Mouse (Mus musculus): ENCODE measurements at regions not wholly inside any gene's neighbourhood (a gene's known extent, or its start where the extent isn't known, plus 50 kb on each side); places are given as distances from the start of the nearest gene placed in this dataset.

GRCm38 (mm10) chr1:143918949-143919348, 85.0 kb downstream of the Rgs2 start:
- Histone ChIP-seq H3K4me2 (ENCODE audit: low read depth, low read length) (no peak overlapping the region), H3K27me3 (ENCODE audit: control insufficient read depth, insufficient read depth, low read length) (no peaks in the 10 kb centered on the region), H3K9me3 (replicated peaks; ENCODE audit: control insufficient read depth, low read length) (no peaks in the 10 kb centered on the region), H3K4me3 (ENCODE audit: low read depth, low read length) (no peak overlapping the region), H3K9ac (replicated peaks; ENCODE audit: low read length) (no peak overlapping the region), H3K27ac (replicated peaks; ENCODE audit: low read depth, low read length) (no peak overlapping the region), H3K36me3 (replicated peaks; ENCODE audit: control insufficient read depth, insufficient read depth, low read depth, low read length) (no peaks in the 10 kb centered on the region), H3K4me1 (ENCODE audit: control insufficient read depth, insufficient read depth, low read length) (no peaks in the 10 kb centered on the region)
- DNase-seq (ENCODE audit: low spot score) = no peak
- 80% methylated on average over 5 of the region's 5 CpGs for WGBS
- no peak for ATAC-seq (replicated peaks; ENCODE audit: insufficient number of reproducible peaks, low FRiP score, low TSS enrichment, low read depth)

DNA sequence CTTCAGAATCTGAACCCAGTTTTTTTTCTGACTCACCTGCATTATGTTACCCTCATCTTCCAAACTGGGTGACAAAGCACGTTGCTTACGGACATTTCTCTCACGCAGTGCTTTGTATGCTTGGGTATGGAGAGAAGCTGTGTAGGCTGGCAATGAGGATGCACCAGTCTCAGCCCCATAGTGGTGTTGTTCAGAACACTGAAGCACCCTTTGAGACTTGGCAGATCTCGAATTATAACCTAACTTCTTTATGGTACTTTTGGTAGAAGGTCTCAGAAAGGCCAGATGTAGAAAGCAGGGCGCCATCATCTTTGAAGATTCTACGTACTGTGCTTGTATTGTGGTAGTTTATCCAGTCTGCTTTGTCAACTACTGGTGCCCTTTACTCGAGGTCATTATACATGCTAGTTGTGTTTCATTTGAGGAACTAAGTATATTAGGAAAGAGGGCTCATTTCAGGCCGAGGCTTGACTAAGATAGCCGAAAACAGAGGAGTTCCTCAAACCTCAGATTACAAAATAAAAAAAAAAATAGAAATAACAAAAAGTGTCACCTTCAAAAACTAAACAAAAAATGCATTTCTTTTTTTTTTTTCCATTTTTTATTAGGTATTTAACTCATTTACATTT, 85.7 kb downstream of the Rgs2 start:
- Histone ChIP-seq H3K4me1 (ENCODE audit: control insufficient read depth, insufficient read depth, low read length) (no peaks in the 10 kb centered on the region), H3K36me3 (replicated peaks; ENCODE audit: control insufficient read depth, insufficient read depth, low read depth, low read length) (no peaks in the 10 kb centered on the region), H3K4me2 (ENCODE audit: low read depth, low read length) (no peak overlapping the region), H3K27ac (replicated peaks; ENCODE audit: low read depth, low read length) (no peak overlapping the region), H3K27me3 (ENCODE audit: control insufficient read depth, insufficient read depth, low read length) (no peaks in the 10 kb centered on the region), H3K9me3 (replicated peaks; ENCODE audit: control insufficient read depth, low read length) (no peaks in the 10 kb centered on the region), H3K9ac (replicated peaks; ENCODE audit: low read length) (no peak overlapping the region), H3K4me3 (ENCODE audit: low read depth, low read length) (no peak overlapping the region)
- ATAC-seq (replicated peaks; ENCODE audit: insufficient number of reproducible peaks, low FRiP score, low TSS enrichment, low read depth) (no peak), DNase-seq (ENCODE audit: low spot score) (no peak)
- WGBS = 88% methylated on average over 9 of the region's 9 CpGs

- 63% methylated on average over 5 of the region's 5 CpGs for WGBS
- Histone ChIP-seq H3K4me1 (ENCODE audit: control insufficient read depth, insufficient read depth, low read length) (no peaks in the 10 kb centered on the region), H3K9ac (replicated peaks; ENCODE audit: low read length) (no peak overlapping the region), H3K4me3 (ENCODE audit: low read depth, low read length) (no peak overlapping the region), H3K27me3 (ENCODE audit: control insufficient read depth, insufficient read depth, low read length) (no peaks in the 10 kb centered on the region), H3K9me3 (replicated peaks; ENCODE audit: control insufficient read depth, low read length) (no peaks in the 10 kb centered on the region), H3K27ac (replicated peaks; ENCODE audit: low read depth, low read length) (no peak overlapping the region), H3K4me2 (ENCODE audit: low read depth, low read length) (no peak overlapping the region), H3K36me3 (replicated peaks; ENCODE audit: control insufficient read depth, insufficient read depth, low read depth, low read length) (no peaks in the 10 kb centered on the region)
- DNase-seq (ENCODE audit: low spot score) (no peak), ATAC-seq (replicated peaks; ENCODE audit: insufficient number of reproducible peaks, low FRiP score, low TSS enrichment, low read depth) (no peak)
These were observed 86.3 kb downstream of the Rgs2 start for GRCm38 (mm10) chr1:143917623-143918022.

DNA sequence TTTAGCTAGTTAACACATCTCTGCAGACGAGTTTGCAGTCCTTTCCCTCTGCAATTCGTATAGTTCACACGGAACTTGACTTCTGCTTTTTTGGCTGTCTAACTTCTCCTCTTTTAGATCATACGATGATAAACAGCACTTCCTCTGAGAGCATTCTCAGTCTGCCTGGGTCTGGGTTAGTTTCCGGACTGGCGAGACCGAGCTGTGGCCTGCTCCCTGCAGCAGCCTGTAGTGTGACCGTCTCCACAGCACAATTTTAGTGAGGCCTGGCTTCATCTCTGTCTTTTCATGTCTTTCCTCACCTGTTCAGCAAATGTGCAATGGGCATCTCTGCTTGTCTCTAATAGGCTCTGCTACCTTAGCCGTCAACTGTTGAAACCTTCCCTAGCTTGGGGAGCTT, 87.4 kb downstream of the Rgs2 start:
- Histone ChIP-seq H3K27me3 (ENCODE audit: control insufficient read depth, insufficient read depth, low read length) (no peaks in the 10 kb centered on the region), H3K9ac (replicated peaks; ENCODE audit: low read length) (no peak overlapping the region)
- ATAC-seq (replicated peaks; ENCODE audit: insufficient number of reproducible peaks, low FRiP score, low TSS enrichment, low read depth) = no peak

DNA sequence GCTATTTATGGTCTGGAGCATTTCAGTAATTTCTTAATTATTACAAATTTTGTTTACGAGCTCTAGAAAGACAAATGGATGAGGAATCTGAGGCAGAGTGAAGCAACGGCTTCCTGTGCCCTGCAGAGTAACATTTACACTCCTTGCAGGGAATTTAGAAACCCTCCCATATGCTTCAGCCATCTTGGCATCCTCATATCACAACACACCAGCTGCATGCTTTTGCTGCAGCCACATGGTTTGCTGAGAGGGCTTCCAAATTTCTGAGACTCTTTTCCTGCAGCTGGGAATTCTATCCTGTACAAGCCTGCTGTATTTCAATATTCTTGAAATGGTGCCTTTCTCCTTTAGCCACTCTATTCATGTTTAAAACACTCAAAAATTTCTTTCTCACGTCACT, 91.4 kb downstream of the Rgs2 start:
- Histone ChIP-seq H3K27me3 (ENCODE audit: control insufficient read depth, insufficient read depth, low read length) (no peaks in the 10 kb centered on the region), H3K36me3 (replicated peaks; ENCODE audit: control insufficient read depth, insufficient read depth, low read depth, low read length) (no peaks in the 10 kb centered on the region), H3K4me3 (ENCODE audit: low read depth, low read length) (no peak overlapping the region), H3K27ac (replicated peaks; ENCODE audit: low read depth, low read length) (no peak overlapping the region), H3K9me3 (replicated peaks; ENCODE audit: control insufficient read depth, low read length) (no peaks in the 10 kb centered on the region), H3K4me2 (ENCODE audit: low read depth, low read length) (no peak overlapping the region), H3K9ac (replicated peaks; ENCODE audit: low read length) (no peak overlapping the region), H3K4me1 (ENCODE audit: control insufficient read depth, insufficient read depth, low read length) (no peaks in the 10 kb centered on the region)
- no peak for DNase-seq (ENCODE audit: low spot score)
- 75% methylated on average over 3 of the region's 3 CpGs for WGBS
- ATAC-seq (replicated peaks; ENCODE audit: insufficient number of reproducible peaks, low FRiP score, low TSS enrichment, low read depth) = no peak

More for the DNA sequence above, 87.4 kb downstream of the Rgs2 start:
- no peak for DNase-seq (ENCODE audit: low spot score)
- Histone ChIP-seq H3K27ac (replicated peaks; ENCODE audit: low read depth, low read length) (no peak overlapping the region), H3K4me2 (ENCODE audit: low read depth, low read length) (no peak overlapping the region), H3K4me3 (ENCODE audit: low read depth, low read length) (no peak overlapping the region), H3K36me3 (replicated peaks; ENCODE audit: control insufficient read depth, insufficient read depth, low read depth, low read length) (no peaks in the 10 kb centered on the region), H3K4me1 (ENCODE audit: control insufficient read depth, insufficient read depth, low read length) (no peaks in the 10 kb centered on the region), H3K9me3 (replicated peaks; ENCODE audit: control insufficient read depth, low read length) (no peaks in the 10 kb centered on the region)
- 79% methylated on average over 9 of the region's 9 CpGs for WGBS

DNA sequence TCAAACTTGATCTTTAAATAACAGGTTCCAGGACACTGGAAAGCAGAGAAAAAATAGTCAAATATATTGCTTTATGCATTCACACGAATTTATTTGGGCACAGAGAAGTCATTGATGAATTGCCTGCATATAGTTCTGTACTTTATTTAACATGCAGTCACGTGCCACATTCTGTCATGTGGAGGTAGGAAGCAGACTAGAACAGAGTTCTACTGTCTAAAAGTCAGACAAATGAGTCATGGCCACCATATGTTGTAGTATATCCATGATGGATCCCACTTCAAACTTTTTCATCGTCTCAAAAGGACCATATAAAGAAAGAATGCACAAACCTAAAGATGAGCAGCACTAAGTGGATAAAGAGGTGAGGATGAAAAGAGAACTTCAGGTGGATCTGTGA, 92.7 kb downstream of the Rgs2 start:
- Histone ChIP-seq H3K9ac (replicated peaks; ENCODE audit: low read length) (no peak overlapping the region), H3K36me3 (replicated peaks; ENCODE audit: control insufficient read depth, insufficient read depth, low read depth, low read length) (no peaks in the 10 kb centered on the region), H3K4me2 (ENCODE audit: low read depth, low read length) (no peak overlapping the region), H3K4me3 (ENCODE audit: low read depth, low read length) (no peak overlapping the region), H3K27ac (replicated peaks; ENCODE audit: low read depth, low read length) (no peak overlapping the region), H3K27me3 (ENCODE audit: control insufficient read depth, insufficient read depth, low read length) (no peaks in the 10 kb centered on the region), H3K9me3 (replicated peaks; ENCODE audit: control insufficient read depth, low read length) (no peaks in the 10 kb centered on the region), H3K4me1 (ENCODE audit: control insufficient read depth, insufficient read depth, low read length) (no peaks in the 10 kb centered on the region)
- ATAC-seq (replicated peaks; ENCODE audit: insufficient number of reproducible peaks, low FRiP score, low TSS enrichment, low read depth) (no peak), DNase-seq (ENCODE audit: low spot score) (no peak)
- 67% methylated on average over 3 of the region's 3 CpGs for WGBS

DNA sequence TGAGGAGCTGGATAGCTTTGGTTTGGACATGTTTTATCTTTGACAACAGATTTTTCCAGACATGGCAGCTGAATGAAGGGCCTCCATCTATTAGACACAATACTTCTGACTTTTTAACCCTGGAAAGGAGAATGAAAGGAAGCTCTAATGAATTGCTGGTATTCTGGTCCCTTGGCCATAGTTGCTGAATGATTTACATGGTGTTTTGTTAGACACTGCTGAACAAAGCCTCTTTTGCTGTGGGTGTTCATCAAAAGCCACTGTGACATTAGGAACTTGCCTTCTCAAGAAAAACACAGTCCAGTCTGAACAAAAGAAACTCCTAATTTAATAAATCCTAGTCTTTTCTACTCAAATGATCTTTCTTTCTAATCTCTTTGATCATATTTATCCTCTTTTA, 93.4 kb downstream of the Rgs2 start:
- Histone ChIP-seq H3K9me3 (replicated peaks; ENCODE audit: control insufficient read depth, low read length) (no peaks in the 10 kb centered on the region), H3K4me1 (ENCODE audit: control insufficient read depth, insufficient read depth, low read length) (no peaks in the 10 kb centered on the region), H3K9ac (replicated peaks; ENCODE audit: low read length) (no peak overlapping the region), H3K4me3 (ENCODE audit: low read depth, low read length) (no peak overlapping the region), H3K27ac (replicated peaks; ENCODE audit: low read depth, low read length) (no peak overlapping the region), H3K27me3 (ENCODE audit: control insufficient read depth, insufficient read depth, low read length) (no peaks in the 10 kb centered on the region), H3K36me3 (replicated peaks; ENCODE audit: control insufficient read depth, insufficient read depth, low read depth, low read length) (no peaks in the 10 kb centered on the region), H3K4me2 (ENCODE audit: low read depth, low read length) (no peak overlapping the region)
- ATAC-seq (replicated peaks; ENCODE audit: insufficient number of reproducible peaks, low FRiP score, low TSS enrichment, low read depth) (no peak), DNase-seq (ENCODE audit: low spot score) (no peak)

DNA sequence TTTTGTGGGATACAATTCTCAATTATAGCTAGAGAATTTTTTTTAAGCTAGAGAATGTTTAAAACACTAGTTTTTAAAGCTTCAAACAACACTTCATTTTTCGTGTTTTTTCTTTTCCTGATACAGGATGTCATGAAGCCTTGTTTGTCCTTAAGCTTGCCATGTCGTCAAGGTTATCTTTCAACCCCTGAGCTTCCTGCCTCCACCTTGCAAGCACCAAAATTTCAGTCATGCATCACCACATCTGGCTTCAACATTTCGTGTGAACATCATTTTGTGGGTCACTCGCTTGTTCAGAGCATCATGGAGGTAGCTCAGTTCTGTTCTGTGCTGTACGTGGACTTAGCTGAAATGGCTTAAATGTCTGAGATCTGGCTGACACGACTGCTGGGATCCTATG, 96.6 kb downstream of the Rgs2 start:
- no peak overlapping the region for H3K27ac ChIP-seq (replicated peaks; ENCODE audit: low read depth, low read length)
- DNase-seq (ENCODE audit: low spot score) (no peak), ATAC-seq (replicated peaks; ENCODE audit: insufficient number of reproducible peaks, low FRiP score, low TSS enrichment, low read depth) (no peak)
- no peak overlapping the region for H3K4me3 ChIP-seq (ENCODE audit: low read depth, low read length)
- no peaks in the 10 kb centered on the region for H3K36me3 ChIP-seq (replicated peaks; ENCODE audit: control insufficient read depth, insufficient read depth, low read depth, low read length)
- no peaks in the 10 kb centered on the region for H3K9me3 ChIP-seq (replicated peaks; ENCODE audit: control insufficient read depth, low read length)
- WGBS = 68% methylated on average over 6 of the region's 6 CpGs
- H3K4me1 ChIP-seq (ENCODE audit: control insufficient read depth, insufficient read depth, low read length) = no peaks in the 10 kb centered on the region
- no peaks in the 10 kb centered on the region for H3K27me3 ChIP-seq (ENCODE audit: control insufficient read depth, insufficient read depth, low read length)
- no peak overlapping the region for H3K4me2 ChIP-seq (ENCODE audit: low read depth, low read length)
- H3K9ac ChIP-seq (replicated peaks; ENCODE audit: low read length) = no peak overlapping the region

Data from embryonic facial prominence, embryonic 11.5 days (tissue).